Mouse (Mus musculus) CH12.LX (cell line): ENCODE results near the gene Pla2g4e. TPM values are rescaled to one million over a fixed set of nuclear protein-coding genes. Genes with fewer than 3 reads are reported as not detected.

Source experiments
- DNase-seq: peaks from one replicate; pipeline ENCODE4 v3.0.0-alpha.2; 2013; ENCODE audit errors: extremely low read depth
- H3K27ac ChIP-seq: 2 replicates; pipeline ENCODE4 v1.5.1; 2012; ENCODE audit warnings: low read depth, mild to moderate bottlenecking, control low read depth, moderate library complexity; ENCODE audit not compliant: insufficient read depth
- H3K27me3 ChIP-seq: replicated peaks from 2 replicates; pipeline ENCODE3; 2012; ENCODE audit warnings: inconsistent platforms
- H3K36me3 ChIP-seq, 2 experiments: replicated peaks in 1 of 2; 2 replicates each; pipeline versions ENCODE3 to v1.6.1; 2012; ENCODE audit warnings: inconsistent platforms in 1 of 2, low read length in 1 of 2, mild to moderate bottlenecking in 1 of 2, mixed read lengths in 1 of 2, moderate library complexity in 1 of 2; ENCODE audit not compliant: control insufficient read depth in 1 of 2, insufficient read depth in 1 of 2
- H3K4me1 ChIP-seq, 2 experiments: 2 replicates each; pipeline ENCODE4 v1.6.1; 2012; ENCODE audit warnings: inconsistent platforms in 1 of 2, moderate library complexity in 1 of 2; ENCODE audit not compliant: insufficient read depth in 2 of 2, control insufficient read depth in 1 of 2
- H3K4me2 ChIP-seq: 2 replicates; pipeline ENCODE4 v1.6.1; 2012; ENCODE audit warnings: low read depth, mild to moderate bottlenecking, control low read depth; ENCODE audit not compliant: poor library complexity, insufficient read depth, severe bottlenecking
- H3K4me3 ChIP-seq, 3 experiments: fragments of 150-350 bp in 1 of 3; sonication (generic) in 1 of 3; replicated peaks in 1 of 3; 2 replicates each; pipeline versions ENCODE3 to v1.5.1; 2011 to 2012; ENCODE audit warnings: low read depth in 2 of 3, low read length in 2 of 3, mild to moderate bottlenecking in 2 of 3, moderate library complexity in 2 of 3, control low read depth in 1 of 3, improper control_type of control experiment in 1 of 3, inconsistent platforms in 1 of 3, mixed read lengths in 1 of 3; ENCODE audit not compliant: poor library complexity in 1 of 3
- H3K79me2 ChIP-seq: replicated peaks from 2 replicates; pipeline ENCODE4 v1.6.1; 2012; ENCODE audit warnings: mild to moderate bottlenecking, moderate library complexity; ENCODE audit not compliant: control insufficient read depth, poor library complexity, insufficient read depth, severe bottlenecking; ENCODE audit errors: extremely low read depth
- H3K9ac ChIP-seq: 2 replicates; pipeline ENCODE4 v1.6.1; 2012; ENCODE audit warnings: low read depth, mild to moderate bottlenecking, control low read depth, moderate library complexity; ENCODE audit not compliant: insufficient read depth
- H3K9me3 ChIP-seq: replicated peaks from 2 replicates; pipeline ENCODE3; 2012; ENCODE audit warnings: low read length, inconsistent platforms, mixed read lengths
- CHD2 ChIP-seq: IDR thresholded peaks from 2 replicates; pipeline ENCODE4 v1.6.1; 2011; ENCODE audit warnings: low read length, improper control_type of control experiment
- ETS1 ChIP-seq: conservative IDR thresholded peaks from 2 replicates; pipeline ENCODE4 v1.6.1; 2012; ENCODE audit warnings: low read depth, mild to moderate bottlenecking, inconsistent platforms, low read length, improper control_type of control experiment, moderate library complexity
- HCFC1 ChIP-seq: IDR thresholded peaks from 2 replicates; pipeline ENCODE4 v1.6.1; 2012; ENCODE audit warnings: low read depth, mild to moderate bottlenecking, inconsistent platforms, low read length, improper control_type of control experiment
- IRF4 ChIP-seq: IDR thresholded peaks from 2 replicates; pipeline ENCODE4 v1.6.1; 2014; ENCODE audit warnings: low read depth, mild to moderate bottlenecking, inconsistent platforms, low read length, improper control_type of control experiment
- JUND ChIP-seq: conservative IDR thresholded peaks from 2 replicates; pipeline ENCODE4 v1.6.1; 2011; ENCODE audit warnings: low read depth, low read length, improper control_type of control experiment
- KAT2A ChIP-seq: IDR thresholded peaks from 2 replicates; pipeline ENCODE4 v1.6.1; 2012; ENCODE audit warnings: low read length, improper control_type of control experiment, inconsistent platforms; ENCODE audit not compliant: insufficient replicate concordance
- MYC ChIP-seq: IDR thresholded peaks from 2 replicates; pipeline ENCODE4 v1.6.1; 2011; ENCODE audit warnings: low read depth, mild to moderate bottlenecking, improper control_type of control experiment, low read length
- NELFE ChIP-seq: IDR thresholded peaks from 2 replicates; pipeline ENCODE4 v1.6.1; 2011; ENCODE audit warnings: low read depth, low read length, improper control_type of control experiment
- NRF1 ChIP-seq: IDR thresholded peaks from 2 replicates; pipeline ENCODE4 v1.6.1; 2014; ENCODE audit warnings: low read depth, mild to moderate bottlenecking, inconsistent platforms, low read length, improper control_type of control experiment, moderate library complexity
- PAX5 ChIP-seq: IDR thresholded peaks from 2 replicates; pipeline ENCODE4 v1.6.1; 2012; ENCODE audit warnings: low read length, inconsistent platforms, mixed read lengths
- POLR2A ChIP-seq: IDR thresholded peaks from 2 replicates; pipeline ENCODE4 v1.6.1; 2011; ENCODE audit warnings: low read depth, mild to moderate bottlenecking, improper control_type of control experiment, low read length
- POLR2AphosphoS2 ChIP-seq: IDR thresholded peaks from 2 replicates; pipeline ENCODE4 v1.6.1; 2011; ENCODE audit warnings: low read depth, low read length, improper control_type of control experiment
- RAD21 ChIP-seq: IDR thresholded peaks from 2 replicates; pipeline ENCODE4 v1.6.1; 2011; ENCODE audit warnings: low read depth, mild to moderate bottlenecking, low read length, improper control_type of control experiment, moderate library complexity
- RCOR1 ChIP-seq: conservative IDR thresholded peaks from 2 replicates; pipeline ENCODE4 v1.6.1; 2012; ENCODE audit warnings: low read depth, mild to moderate bottlenecking, inconsistent platforms, low read length, improper control_type of control experiment
- SIN3A ChIP-seq: IDR thresholded peaks from 2 replicates; pipeline ENCODE4 v1.6.1; 2012; ENCODE audit warnings: low read length, improper control_type of control experiment, inconsistent platforms
- UBTF ChIP-seq: IDR thresholded peaks from 2 replicates; pipeline ENCODE4 v1.6.1; 2012; ENCODE audit warnings: low read depth, mild to moderate bottlenecking, inconsistent platforms, low read length, improper control_type of control experiment, moderate library complexity
- USF1 ChIP-seq: IDR thresholded peaks from 2 replicates; pipeline ENCODE4 v1.6.1; 2014; ENCODE audit warnings: low read depth, mild to moderate bottlenecking, inconsistent platforms, low read length, improper control_type of control experiment
- ZC3H11A ChIP-seq: IDR thresholded peaks from 2 replicates; pipeline ENCODE4 v1.6.1; 2012; ENCODE audit warnings: low read depth, mild to moderate bottlenecking, inconsistent platforms, low read length, improper control_type of control experiment
- ZMIZ1 ChIP-seq: IDR thresholded peaks from 2 replicates; pipeline ENCODE4 v1.6.1; 2012; ENCODE audit warnings: low read depth, mild to moderate bottlenecking, inconsistent platforms, low read length, improper control_type of control experiment
- ZNF384 ChIP-seq: IDR thresholded peaks from 2 replicates; pipeline ENCODE4 v1.6.1; 2012; ENCODE audit warnings: low read depth, low read length, improper control_type of control experiment, inconsistent platforms
- dilution Hi-C: fragments of 300-500 bp; cut with MboI; formaldehyde crosslinking; loops from 2 replicates; pipeline ENCODE4 v1.14.3; 2020; ENCODE audit warnings: low sequenced_read_pairs; ENCODE audit not compliant: extremely low pct_unique_long_range_greater_than_20kb, extremely low pct_ligation_motif_present
- in situ Hi-C: fragments of 300-500 bp; cut with MboI; formaldehyde crosslinking; loops from 3 replicates; pipeline ENCODE4 v1.14.3; 2019; ENCODE audit warnings: low sequenced_read_pairs, low pct_ligation_motif_present, low pct_unique_long_range_greater_than_20kb, mixed read lengths
- polyA plus RNA-seq: library from polyadenylated mRNA; unstranded; fragments of >175 nt; gene quantifications from 2 replicates; pipeline ENCODE4 v1.2.1, GENCODE M21; 2012; ENCODE audit warnings: low read depth; ENCODE audit not compliant: insufficient read length
- total RNA-seq, 2 experiments: library from RNA; depleted of rRNA; stranded (reverse); fragments of 300-350 nt in 1 of 2; fragments of >200 nt in 1 of 2; gene quantifications; 2 replicates each; pipeline ENCODE4 v1.2.3; 2012 to 2014

Pla2g4e gene
- total and polyA plus RNA-seq, 3 experiments = not detected

- H3K27ac ChIP-seq = no peak overlapping the region
- H3K36me3 ChIP-seq = no peaks in the 10 kb centered on the region
- no peak for DNase-seq
- H3K27me3 ChIP-seq = peaks cover 9% of the 10 kb centered on the region
- H3K9me3 ChIP-seq = no peaks in the 10 kb centered on the region
- no peak overlapping the region for H3K4me2 ChIP-seq
- dilution Hi-C loops = no loop called here
- in situ Hi-C loops = no loop called here
- no peak for TF ChIP-seq ETS1
- no peak for TF ChIP-seq HCFC1
- no peak for TF ChIP-seq JUND
- no peak for TF ChIP-seq POLR2A
- TF ChIP-seq POLR2AphosphoS2 = no peak
- TF ChIP-seq NELFE = no peak
- no peak for TF ChIP-seq PAX5
- TF ChIP-seq NRF1 = no peak
- no peak for TF ChIP-seq KAT2A
- no peak for TF ChIP-seq RCOR1
- TF ChIP-seq SIN3A = no peak
- no peak for TF ChIP-seq ZC3H11A
- TF ChIP-seq UBTF = no peak
- no peak overlapping the region for H3K9ac ChIP-seq
- no peaks in the 10 kb centered on the region for H3K4me1 ChIP-seq
- no peaks in the 10 kb centered on the region for H3K79me2 ChIP-seq
- no peak overlapping the region for H3K4me3 ChIP-seq
Measured at GRCm38 (mm10) chr2:120207028-120207427, 38.1 kb downstream of the Pla2g4e start.

GRCm38 (mm10) chr2:120203742-120204141 lies 41.4 kb downstream of the Pla2g4e start:
- DNase-seq = no peak
- peaks cover 19% of the 10 kb centered on the region for H3K27me3 ChIP-seq
- H3K9me3 ChIP-seq = no peaks in the 10 kb centered on the region
- no peaks in the 10 kb centered on the region for H3K4me1 ChIP-seq
- dilution Hi-C loops = no loop called here
- no peak overlapping the region for H3K9ac ChIP-seq
- no peak overlapping the region for H3K27ac ChIP-seq
- H3K79me2 ChIP-seq = no peaks in the 10 kb centered on the region
- no peak overlapping the region for H3K4me3 ChIP-seq
- H3K36me3 ChIP-seq = no peaks in the 10 kb centered on the region
- TF ChIP-seq ZMIZ1 (no peak), HCFC1 (no peak), MYC (no peak), USF1 (no peak), POLR2AphosphoS2 (no peak), CHD2 (no peak), ZNF384 (no peak), RAD21 (no peak), IRF4 (no peak), KAT2A (no peak)
- in situ Hi-C loops = no loop called here
- no peak overlapping the region for H3K4me2 ChIP-seq
